Mouse (Mus musculus): ENCODE measurements around the gene Fam107a.
"Not testable (repeated sequence)": the region's sequence is repeated elsewhere in the genome, so short reads cannot be mapped to it uniquely, and the experiment has no call there.

The Fam107a gene

DNA sequence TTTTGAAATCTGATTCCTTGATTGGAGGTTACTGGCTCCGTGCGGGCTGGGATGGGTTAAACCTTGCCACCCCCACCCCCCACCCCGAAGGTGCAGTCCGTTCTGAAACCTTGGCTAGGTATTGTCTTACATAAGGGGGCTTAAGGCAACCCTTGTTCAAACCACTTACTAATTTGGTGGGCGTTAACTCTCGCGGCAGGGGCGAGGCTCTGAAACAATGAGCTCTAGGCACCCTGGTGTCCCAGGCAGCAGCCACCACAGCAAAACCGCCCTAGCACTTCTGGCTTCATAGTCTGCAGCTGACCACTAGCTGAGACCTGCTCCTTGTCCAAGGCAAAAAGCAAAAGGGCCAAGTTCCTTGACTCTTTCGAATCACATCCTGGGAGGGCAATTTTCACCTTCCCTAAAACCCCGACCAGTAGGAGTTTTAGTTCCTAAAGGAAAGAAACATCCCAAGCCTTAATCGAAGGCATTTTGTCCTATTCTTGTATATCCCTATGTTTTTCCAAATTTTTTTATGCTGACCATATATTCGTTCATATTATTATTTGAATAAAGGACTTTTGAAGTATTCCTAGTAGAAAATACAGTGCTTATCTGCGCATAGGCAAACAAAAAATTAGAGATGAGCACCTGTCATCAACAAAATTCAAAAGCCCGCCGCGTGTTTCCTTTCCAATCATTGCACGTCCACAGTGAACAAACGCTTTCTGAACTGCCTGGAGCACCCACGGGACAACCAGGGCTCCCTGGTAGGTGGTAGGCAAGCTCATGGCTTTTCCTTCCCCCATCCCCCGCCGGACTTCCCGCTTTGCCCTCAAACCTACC lies 1.2 kb downstream of the Fam107a start:
- no peak for DNase-seq (ENCODE audit: low spot score in 2 of 2)

DNA sequence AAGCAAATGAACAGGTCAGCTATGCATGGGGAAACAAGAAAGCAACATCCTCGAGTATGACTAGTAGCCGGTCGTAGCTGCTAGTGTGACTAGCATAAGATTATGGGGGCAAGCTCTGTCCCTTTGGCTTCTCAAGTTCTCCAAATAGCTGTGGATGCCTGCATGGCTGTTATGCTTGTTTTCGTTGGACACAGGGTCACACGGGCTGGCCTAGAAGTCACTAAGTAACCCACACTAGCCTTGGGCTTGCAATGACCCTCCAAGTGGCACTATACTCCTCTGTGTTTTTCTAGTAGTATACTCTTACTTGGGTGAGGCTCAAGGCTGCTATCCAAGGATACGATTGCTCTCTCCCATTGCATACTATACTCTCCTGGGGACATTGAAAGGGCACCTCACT lies 2.7 kb downstream of the Fam107a start:
- no peak for DNase-seq (ENCODE audit: low spot score in 2 of 2)

DNA sequence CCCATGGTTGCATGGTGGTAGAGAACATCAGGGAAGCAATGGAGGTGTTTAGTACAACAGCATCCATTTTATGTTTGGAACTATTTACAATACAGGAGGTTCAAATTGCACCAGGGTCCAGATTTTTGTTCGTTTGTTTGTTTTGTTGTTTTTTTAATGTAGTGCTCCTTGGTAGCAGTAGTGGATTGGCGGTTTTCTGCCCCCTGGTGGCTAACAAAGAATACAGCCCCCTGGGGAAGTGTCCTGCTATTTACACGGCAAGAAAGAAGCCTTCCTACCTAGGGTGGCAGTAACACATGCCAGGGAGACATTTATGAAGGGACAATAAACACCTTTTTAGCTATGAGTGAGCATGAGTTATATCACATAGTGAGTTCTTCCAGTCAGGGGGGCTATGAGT lies 3.3 kb downstream of the Fam107a start:
- DNase-seq (ENCODE audit: low spot score in 2 of 2): no peak

DNA sequence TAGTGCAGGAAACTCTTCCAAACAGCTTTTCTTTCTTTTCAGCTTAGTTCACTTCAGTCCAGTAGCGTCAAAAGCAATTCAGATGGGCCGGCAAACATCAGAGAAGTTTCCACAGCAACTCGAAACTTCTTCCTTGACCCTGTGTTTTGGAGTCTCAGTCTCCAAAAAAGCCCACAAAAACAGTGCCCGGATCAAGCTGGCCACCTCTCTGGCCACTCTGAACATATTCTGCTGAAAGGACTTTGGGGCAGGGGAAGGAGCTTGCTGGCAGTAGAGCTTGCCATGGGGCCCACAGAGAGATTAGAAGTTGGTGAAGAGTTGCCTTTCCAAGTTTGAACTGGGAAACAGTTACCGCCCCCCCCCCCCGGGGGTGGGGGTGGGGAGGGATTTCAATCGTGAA lies 3.9 kb downstream of the Fam107a start:
- DNase-seq (ENCODE audit: low spot score in 2 of 2): no peak

DNA sequence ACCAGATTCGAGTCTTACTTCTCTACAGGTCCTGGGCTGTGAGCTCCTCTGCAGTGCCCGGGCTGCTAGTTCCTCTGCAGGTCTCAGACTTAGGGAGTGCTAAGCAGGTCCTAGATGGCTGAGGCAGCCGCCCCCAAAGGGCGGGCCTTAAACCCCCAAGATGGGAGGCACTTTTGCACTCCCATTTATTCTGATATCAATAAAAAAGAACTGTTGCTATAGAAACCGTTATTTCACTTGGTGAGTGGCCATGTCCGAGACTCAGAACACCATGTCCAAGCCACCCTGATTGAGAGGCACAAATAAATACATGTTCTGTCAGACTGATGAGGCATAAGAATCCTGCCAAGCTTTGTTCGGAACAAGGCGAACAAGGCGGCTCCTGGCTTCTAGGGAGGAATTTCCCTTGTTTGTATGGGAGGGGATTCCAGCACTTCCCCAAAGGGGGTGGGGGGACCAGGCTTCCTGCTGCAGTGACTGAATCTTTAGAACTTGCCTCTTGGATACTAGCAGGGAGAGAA lies 8.1 kb downstream of the Fam107a start:
- DNase-seq (ENCODE audit: low spot score in 2 of 2): no peak

DNA sequence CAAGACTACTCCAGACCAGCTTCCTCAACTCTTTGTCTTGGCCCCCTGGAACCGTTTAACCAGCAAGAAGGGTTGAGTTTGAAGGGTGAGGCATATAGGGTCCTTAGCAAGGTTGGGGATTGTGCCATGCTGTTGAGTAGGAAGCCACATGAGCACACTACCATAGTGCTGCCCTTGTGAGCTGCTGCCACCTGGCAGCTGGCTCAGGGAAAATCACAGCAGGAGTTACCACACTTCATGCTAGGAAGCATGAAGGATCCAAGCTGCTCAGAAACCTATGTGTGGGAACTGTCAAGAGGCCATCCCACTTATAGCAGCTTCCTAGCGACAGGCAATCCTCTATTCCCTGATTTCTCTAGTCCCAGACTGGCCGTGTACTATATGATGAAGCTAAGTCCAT lies 9.2 kb downstream of the Fam107a start:
- no peak for DNase-seq (ENCODE audit: low spot score in 2 of 2)

DNA sequence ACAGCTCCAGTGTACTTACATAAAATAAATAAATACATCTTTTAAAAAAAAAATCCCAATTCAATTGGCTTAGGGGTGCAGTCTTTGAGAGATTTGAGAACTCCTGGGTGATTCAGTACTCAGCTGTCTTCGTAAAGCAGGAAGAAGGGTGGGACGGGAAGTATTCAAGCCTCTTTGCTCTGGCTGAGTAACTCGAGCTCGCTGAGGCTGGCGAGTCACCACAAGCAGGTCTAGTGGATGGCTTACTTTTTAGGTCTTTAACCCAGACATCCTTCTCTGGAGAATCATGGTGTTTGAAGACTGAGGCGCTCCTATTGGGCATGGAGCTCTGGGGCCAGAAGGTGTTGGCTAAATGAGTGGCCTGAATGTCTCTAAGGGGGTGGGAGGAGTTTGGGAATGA lies 10.9 kb downstream of the Fam107a start:
- no peak for DNase-seq (ENCODE audit: low spot score in 2 of 2)

DNA sequence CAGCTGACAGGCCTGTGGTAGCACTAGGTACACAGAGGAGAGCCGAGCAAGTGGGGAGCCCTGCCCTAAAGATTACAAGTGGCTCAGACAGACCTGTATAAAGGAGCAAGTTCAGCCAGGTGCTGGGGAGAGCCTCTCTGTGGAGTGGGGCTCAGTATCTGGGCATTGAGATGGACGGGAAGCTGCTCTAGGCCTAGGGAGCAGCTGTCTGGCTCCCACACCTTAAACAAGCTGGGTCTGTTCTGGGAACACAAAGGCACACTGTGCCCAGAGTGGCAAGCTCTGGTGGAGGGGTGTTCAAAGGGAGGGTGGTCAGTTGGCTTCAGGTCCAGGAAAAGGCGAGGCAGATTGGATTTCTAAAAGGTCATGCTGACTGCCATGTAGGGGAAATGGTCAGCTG lies 12.8 kb downstream of the Fam107a start:
- DNase-seq (ENCODE audit: low spot score in 2 of 2): no peak

DNA sequence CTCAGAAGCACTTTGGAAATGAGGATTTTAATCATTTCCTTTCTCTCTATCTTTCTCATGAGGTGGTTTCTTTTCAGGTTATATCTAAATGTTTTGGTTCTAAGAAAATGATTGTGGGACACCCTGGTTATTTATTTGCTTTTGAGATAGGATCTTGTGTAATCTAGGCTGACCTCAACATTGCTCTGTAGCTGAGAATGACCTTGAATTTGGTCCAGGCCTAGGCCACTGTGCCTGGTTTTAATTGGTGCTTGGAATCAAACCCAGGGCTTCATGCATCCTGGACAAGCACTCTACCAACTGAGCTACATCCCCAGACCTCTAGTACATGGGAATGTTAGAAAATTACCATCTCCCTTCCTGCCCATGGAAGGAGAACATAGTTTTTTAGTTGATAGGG lies 13.7 kb downstream of the Fam107a start:
- no peak for DNase-seq (ENCODE audit: low spot score in 2 of 2)

DNA sequence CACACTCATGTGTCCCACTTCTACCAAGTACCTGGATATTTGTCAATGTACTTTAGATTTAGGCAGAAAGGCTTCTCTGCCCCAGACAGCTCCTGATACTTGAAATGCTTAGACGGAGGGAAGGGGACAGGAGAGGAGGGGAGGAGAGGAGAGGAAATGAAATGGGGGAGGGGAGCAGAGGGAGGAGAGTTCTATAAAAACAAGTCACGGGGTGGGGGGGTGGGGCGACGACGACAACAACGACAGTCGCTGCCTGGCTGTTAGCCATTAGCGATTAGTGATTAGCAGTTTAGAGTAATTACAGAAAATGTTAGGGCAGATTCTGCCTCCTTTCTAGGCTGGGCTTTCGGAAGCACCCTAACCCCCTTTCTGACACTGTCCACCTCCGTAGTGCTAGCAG lies 15.1 kb downstream of the Fam107a start:
- DNase-seq (ENCODE audit: low spot score in 2 of 2): no peak

DNA sequence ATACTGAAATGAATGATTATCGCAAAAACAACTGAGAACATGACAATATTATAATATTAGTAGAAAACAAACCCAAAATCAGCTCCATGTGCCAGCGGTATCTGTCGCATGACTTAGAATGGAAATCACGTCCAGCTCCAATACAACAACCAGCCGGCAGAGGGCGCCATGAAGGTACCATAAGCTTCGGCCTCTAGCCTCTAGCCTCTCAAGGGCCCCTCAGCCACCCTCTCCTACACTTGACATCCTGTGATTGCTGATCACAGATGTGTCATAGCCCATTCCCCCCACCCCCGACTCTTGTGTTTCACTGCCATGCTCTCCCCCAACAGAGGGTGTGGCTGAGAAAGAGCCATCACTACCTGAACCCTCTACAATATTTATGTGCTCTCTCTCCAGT lies 17.5 kb downstream of the Fam107a start:
- DNase-seq (ENCODE audit: low spot score in 2 of 2): peak; percentile 49 to 59

DNA sequence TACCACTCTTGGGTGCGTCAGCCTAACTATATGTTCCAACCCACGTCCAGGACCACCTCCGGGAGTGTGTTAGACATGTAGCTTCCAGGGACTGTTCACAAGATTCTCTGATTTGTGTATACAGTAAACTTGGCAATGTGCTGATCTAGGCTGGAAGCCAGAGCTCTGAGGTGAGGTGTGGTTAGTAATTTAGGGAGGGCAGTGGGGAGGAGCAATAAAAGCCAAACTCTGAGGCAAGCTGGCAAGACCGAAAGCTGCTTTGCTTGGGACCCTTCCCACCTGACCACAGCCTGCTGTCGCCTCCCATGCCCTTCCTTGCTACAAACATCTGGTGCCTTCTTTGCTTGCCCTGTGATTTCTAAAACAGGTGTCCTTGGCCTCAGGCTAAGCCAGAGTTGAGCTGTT lies 19.9 kb downstream of the Fam107a start:
- no peak for DNase-seq (ENCODE audit: low spot score in 2 of 2)

DNA sequence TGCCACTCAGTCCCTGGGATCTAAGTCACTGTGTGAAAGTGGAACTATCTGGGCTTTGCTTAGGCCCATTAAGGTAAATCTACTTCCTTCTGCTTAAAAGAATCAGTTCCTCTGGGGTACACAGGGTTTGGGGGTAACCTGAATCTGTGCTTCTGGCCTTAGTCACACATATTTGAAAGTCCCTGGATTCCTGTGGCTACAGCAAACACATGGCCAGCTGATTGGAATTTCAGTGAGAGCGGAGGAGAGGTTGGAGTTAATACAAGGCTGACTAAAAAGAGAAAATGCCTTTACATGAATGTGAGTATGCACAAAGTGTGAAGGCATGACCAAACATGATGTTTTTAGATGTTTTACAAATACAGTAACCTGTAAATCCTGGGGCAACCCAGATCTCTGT lies 23.6 kb downstream of the Fam107a start:
- no peak for DNase-seq (ENCODE audit: low spot score in 2 of 2)

DNA sequence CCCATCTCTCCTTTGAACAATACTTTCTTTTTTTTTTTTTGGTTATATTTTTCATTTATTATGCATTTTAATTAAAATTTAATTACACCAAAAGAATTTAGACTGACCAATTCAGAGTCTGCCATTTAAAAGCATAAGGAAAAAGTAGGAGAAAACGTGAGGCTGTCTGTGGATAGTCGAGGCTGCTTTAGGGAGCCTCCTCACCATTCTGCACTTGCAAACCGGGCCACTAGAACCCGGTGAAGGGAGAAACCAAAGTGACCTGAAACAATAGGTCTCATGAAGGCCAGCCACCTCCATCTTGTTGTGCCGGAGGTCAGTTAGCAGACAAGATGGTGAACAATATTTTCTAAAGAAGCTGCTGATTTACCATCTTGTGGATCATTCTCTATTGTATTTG lies 31.2 kb downstream of the Fam107a start:
- DNase-seq (ENCODE audit: low spot score in 2 of 2): peak; percentile 52 to 55

DNA sequence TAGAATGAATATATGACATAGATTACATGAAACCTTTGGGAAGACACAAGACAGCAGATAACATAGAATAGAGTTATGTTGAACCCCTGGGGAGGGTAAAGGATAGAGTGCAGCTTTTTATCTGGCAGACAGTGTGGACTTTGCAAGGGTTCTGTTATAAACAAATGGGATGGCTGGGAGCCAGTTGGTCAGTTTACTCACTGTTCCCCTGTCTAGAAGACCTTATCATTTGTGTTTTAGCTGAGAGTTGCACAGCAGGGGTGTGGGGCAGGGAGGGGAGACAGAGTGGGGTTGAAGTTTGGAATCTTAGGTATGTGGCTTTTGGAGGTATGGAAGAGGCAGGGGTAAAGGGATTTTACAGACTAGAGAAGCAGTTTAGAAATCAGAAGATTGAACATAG lies 34.0 kb downstream of the Fam107a start:
- DNase-seq (ENCODE audit: low spot score in 2 of 2): no peak

DNA sequence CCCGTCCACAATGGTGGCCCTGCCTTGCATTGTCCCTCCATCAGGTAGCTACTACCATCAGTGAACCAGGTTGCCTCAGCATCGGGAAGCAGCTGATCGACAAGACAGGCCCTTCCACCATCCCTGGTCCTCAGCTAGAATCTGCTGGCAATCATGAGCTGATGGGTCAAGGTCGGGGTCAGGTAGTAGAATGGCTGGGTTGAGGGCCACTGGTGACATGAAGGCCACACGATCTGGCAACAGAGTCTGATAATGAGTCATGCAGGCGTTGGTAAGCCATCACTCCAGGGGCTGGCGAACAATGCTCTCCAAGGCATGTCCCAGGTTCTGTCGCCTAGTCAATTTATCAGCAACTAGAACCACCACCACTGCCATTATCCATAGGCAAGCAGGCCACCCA lies 46.5 kb downstream of the Fam107a start:
- DNase-seq (ENCODE audit: low spot score in 2 of 2): not testable (repeated sequence)

DNA sequence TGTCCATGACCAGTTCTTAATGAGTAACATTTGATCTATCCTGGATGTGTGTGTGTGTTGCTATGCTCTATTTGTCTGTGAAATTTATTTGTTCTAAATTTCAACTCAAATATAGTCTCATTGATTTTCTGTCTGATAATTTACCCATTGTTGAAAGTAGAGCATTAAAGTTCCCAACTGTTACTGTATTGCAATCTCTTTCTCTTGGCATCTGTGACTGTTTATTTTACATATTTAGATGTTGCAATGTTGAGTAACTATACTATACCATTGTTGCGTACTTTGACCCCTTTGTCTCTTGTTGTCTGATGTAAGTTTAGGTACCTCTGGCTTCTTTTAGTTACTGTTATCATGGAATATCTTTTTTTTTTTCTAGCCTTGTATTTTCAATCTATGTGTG lies 53.4 kb downstream of the Fam107a start:
- no peak for DNase-seq (ENCODE audit: low spot score in 2 of 2)

DNA sequence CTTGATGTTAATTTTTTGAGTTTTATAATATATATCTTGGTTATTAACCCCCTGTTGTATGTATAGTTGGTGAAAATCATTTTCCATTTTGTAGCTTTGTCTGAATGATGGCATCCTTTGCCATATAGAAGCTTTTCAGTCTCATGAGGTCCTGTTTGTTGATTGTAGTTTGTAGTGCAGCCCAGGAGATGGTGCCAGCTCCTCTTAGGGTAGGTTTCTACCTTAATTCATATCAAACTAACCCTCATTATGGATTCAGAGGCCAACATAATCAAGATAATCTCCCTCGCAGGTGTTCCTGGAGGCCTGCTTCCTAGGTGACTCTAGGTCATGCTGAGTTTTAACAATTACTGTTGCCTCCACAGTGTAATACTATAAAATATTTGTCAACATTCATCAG lies 55.6 kb downstream of the Fam107a start:
- DNase-seq (ENCODE audit: low spot score in 2 of 2): no peak

DNA sequence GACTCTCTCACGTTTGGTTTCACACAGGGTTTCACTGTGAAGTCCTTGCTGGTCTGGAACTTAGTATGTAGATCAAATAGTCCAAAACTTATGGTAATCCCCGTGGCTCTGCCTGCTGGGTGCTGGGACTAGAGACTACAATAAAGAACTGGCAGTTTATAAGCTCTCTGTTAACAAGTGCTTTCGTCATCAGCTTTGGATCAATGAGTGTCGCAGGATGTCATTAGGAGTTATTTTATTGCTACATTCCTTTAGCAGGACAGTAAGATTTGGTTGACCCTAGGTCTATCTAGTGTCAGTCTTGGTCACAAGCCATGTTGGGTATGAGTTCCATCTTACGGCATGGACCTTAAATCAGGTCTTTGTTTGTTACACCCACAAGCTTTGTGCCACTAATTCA lies 57.6 kb downstream of the Fam107a start:
- no peak for DNase-seq (ENCODE audit: low spot score in 2 of 2)

DNA sequence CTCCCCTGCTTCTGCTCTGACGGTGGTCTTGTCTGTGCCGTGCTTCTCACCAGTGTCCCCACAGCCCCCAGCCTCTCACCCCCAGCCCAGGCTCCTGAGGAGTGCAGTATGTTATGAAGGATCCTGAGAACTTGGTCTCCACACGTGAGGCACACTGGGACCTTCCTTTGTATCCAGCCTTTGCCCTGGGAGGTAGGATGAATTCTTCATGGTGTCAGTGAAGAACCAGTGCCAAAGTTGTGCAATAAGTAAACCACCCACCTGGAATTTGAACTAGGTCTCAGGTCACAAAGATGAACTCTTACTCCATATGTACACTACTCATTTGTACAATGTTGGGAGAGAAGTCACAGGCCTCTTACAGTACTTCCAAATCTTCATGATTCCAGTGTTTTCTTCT lies 58.7 kb downstream of the Fam107a start, which contains the start of gene Acox2:
Gene Acox2, minus strand, starts transcription at position 188 of the 400 bp plus-strand sequence.
- no peak for DNase-seq (ENCODE audit: low spot score in 2 of 2)

DNA sequence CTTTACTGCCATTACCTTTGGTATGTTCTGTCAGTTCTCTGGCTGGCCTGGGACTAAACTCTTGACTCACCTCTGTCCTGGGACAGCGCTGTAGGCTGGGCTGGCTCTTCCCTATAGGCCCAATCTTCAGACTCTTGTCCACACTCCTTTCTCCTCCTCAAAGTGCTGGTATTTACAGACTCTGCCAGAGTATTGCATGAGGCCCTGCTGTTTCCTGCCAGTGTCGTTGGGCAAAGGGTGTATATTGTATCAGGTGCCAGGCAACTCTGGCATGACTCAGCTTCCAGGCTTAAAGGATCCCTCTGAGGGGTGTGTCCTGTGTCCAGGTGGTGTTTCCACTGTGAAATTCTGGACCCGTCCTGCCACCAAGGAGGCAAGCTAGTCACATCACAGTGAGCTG lies 59.1 kb downstream of the Fam107a start:
- DNase-seq (ENCODE audit: low spot score in 2 of 2): no peak

DNA sequence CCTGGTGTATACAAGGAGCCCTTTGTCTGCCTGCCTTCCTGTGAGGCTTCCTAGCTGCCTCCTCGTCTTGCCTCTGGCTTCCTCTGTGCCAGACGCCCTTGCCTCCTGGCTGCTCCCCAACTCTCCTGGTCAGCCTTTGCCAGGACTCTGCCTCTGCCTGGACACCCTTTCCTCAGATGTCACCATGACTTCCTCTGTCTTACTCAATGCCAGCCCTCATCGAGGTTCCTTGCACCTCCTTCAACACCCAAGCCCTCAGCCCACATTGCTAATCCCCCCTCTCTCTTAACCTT lies 59.5 kb downstream of the Fam107a start:
- DNase-seq (ENCODE audit: low spot score in 2 of 2): no peak

DNA sequence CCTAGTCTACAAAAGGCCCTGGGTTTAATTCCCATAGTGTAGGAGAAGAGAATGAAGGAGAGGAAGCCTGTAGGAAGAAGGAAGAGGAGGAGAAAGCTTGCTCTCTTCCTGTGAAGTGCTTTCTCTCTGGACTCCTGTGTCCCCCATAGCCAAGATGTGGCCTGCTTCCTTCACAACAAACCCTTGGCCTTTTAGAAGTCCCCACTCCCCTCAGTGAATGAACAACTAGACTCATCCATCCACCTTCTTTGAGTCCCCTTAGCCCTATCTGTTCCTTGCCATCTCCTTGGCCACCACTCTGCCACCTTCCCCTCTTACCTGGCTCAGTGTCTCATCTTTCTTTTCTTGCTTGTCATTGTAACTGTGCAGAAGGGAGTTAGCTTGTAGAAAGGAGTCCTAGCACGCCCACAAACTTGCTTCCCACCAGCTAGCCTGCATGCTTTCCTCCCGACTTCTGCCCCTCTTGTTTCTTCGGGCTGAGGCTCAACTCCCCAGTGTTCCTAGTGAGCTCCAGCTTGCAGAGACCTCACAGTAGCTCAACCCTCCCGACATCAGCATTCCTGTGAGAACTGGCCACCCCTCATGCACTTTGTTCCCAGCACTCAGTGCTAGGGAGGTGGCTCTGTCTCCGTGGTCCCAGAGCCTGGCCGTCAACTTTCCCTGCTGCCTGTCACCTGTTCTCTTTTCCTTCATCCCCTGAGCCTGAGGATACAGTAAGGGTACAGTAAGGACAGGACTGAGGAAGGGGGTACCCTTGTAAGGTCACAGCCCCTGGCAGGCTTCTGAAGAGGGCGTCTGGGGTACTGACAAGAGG lies 60.1 kb downstream of the Fam107a start:
- no peak for DNase-seq (ENCODE audit: low spot score in 2 of 2)
